Mouse (Mus musculus) liver, embryonic 11.5 days (tissue): ENCODE data around the gene Cabp1. TPM values are rescaled to one million over a fixed set of nuclear protein-coding genes. Genes with fewer than 3 reads are reported as not detected.

Source experiments
- ATAC-seq: fragments of 200-750 bp; cut with Nextera tagmentation; replicated peaks from 2 replicates; pipeline ENCODE4 v1.8.0; 2017; ENCODE audit warnings: moderate number of reproducible peaks, mild to moderate bottlenecking, moderate TSS enrichment, moderate library complexity; ENCODE audit not compliant: low FRiP score
- DNase-seq: peaks from one replicate; pipeline ENCODE4 v3.0.0-alpha.2; 2017; ENCODE audit warnings: low spot score
- H3K27ac ChIP-seq: fragments of 300-500 bp; sonication (generic); 2 replicates; pipeline ENCODE4 v1.5.1; 2014; ENCODE audit warnings: mild to moderate bottlenecking, low read depth, low read length, control low read depth
- H3K27me3 ChIP-seq: fragments of 300-500 bp; sonication (generic); replicated peaks from 2 replicates; pipeline ENCODE4 v1.6.1; 2014; ENCODE audit warnings: low read length, mixed read lengths; ENCODE audit not compliant: control insufficient read depth, insufficient read depth
- H3K36me3 ChIP-seq: fragments of 300-500 bp; sonication (generic); 2 replicates; pipeline ENCODE4 v1.6.1; 2014; ENCODE audit warnings: mild to moderate bottlenecking, low read length, moderate library complexity, mixed read lengths; ENCODE audit not compliant: control insufficient read depth, insufficient read depth
- H3K4me1 ChIP-seq: fragments of 300-500 bp; sonication (generic); replicated peaks from 2 replicates; pipeline ENCODE4 v1.6.1; 2014; ENCODE audit warnings: low read length, mixed read lengths; ENCODE audit not compliant: control insufficient read depth, insufficient read depth
- H3K4me2 ChIP-seq: fragments of 300-500 bp; sonication (generic); 2 replicates; pipeline ENCODE4 v1.6.1; 2014; ENCODE audit warnings: mild to moderate bottlenecking, control low read depth, moderate library complexity
- H3K4me3 ChIP-seq: fragments of 300-500 bp; sonication (generic); 2 replicates; pipeline ENCODE4 v1.5.1; 2014; ENCODE audit warnings: low read depth, low read length, control low read depth
- H3K9ac ChIP-seq: fragments of 300-500 bp; sonication (generic); 2 replicates; pipeline ENCODE4 v1.6.1; 2014; ENCODE audit warnings: low read depth, low read length, control low read depth
- H3K9me3 ChIP-seq: fragments of 300-500 bp; sonication (generic); 2 replicates; pipeline ENCODE4 v1.6.1; 2016; ENCODE audit warnings: low read length, inconsistent platforms, mixed read lengths; ENCODE audit not compliant: control insufficient read depth
- WGBS: fragments of 180-500 bp; shearing (Covaris S2); extraction: QIAGEN DNeasy Blood & Tissue Kit; methylation state at CpG from one replicate; pipeline ENCODE4 v1.1.7; 2014; 5-methylcytosine and 5-hydroxymethylcytosine counted together
- polyA plus RNA-seq: library from polyadenylated mRNA; unstranded; fragments of >200 nt; fragmentation: Nextera tagmentation; extraction: Ambion mirVana; gene quantifications from 2 replicates; pipeline ENCODE4 v1.2.1, GENCODE M21; 2014

Cabp1 gene
- polyA plus RNA-seq, 1 experiment from 2014 or later, result 0.89 TPM

GRCm38 (mm10) chr5:115125211-115125871 lies 68.8 kb downstream of the Cabp1 start:
- H3K4me2 ChIP-seq, result no peak overlapping the region
- peak; percentile 63 for ATAC-seq

GRCm38 (mm10) chr5:115124690-115125089 lies 69.5 kb downstream of the Cabp1 start:
- Histone ChIP-seq H3K4me1 (no peaks in the 10 kb centered on the region; the same call in 1 of the 2 replicates), H3K4me2 (no peak overlapping the region), H3K4me3 (no peak overlapping the region), H3K27ac (no peak overlapping the region), H3K9me3 (no peaks in the 10 kb centered on the region), H3K27me3 (no peaks in the 10 kb centered on the region), H3K9ac (no peak overlapping the region), H3K36me3 (peaks cover 22% of the 10 kb centered on the region)
- ATAC-seq (no peak), DNase-seq (no peak)
- WGBS, result 87% methylated on average over 6 of the region's 6 CpGs

More at GRCm38 (mm10) chr5:115125211-115125871, 68.8 kb downstream of the Cabp1 start:
- Histone ChIP-seq H3K27me3 (no peaks in the 10 kb centered on the region), H3K36me3 (peaks cover 25% of the 10 kb centered on the region), H3K9ac (no peak overlapping the region), H3K9me3 (no peaks in the 10 kb centered on the region), H3K27ac (no peak overlapping the region), H3K4me1 (no peaks in the 10 kb centered on the region; the same call in 1 of the 2 replicates), H3K4me3 (no peak overlapping the region)
- 36% methylated on average over 24 of the region's 24 CpGs for WGBS
- peak; percentile 74 for DNase-seq

DNA sequence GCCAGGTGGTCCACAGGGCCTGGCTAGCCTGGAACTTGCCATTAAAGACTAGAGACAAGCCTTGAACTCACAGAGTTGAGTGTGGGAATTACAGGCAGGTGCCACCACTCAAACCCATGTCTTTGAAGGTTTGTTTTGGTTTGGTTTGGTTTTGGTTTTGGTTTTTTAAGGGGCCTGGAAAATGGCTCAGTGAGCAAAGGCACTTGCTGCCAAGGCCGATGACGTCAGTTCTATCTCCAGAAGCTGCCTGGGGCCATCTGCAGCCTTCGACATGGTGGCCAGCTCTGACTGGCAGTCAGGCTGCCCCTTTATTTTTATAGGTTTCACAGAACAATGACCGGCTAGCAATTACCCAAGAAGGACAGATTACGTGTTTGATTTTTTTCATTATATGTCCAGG lies 73.2 kb downstream of the Cabp1 start:
- no peak overlapping the region for H3K27ac ChIP-seq
- H3K4me1 ChIP-seq, result no peaks in the 10 kb centered on the region; the same call in 1 of the 2 replicates
- peaks cover 15% of the 10 kb centered on the region for H3K36me3 ChIP-seq
- DNase-seq, result no peak
- no peak overlapping the region for H3K9ac ChIP-seq
- ATAC-seq, result no peak
- no peaks in the 10 kb centered on the region for H3K9me3 ChIP-seq
- H3K27me3 ChIP-seq, result no peaks in the 10 kb centered on the region
- H3K4me2 ChIP-seq, result no peak overlapping the region
- no peak overlapping the region for H3K4me3 ChIP-seq
- 84% methylated on average over 5 of the region's 5 CpGs for WGBS

GRCm38 (mm10) chr5:115118961-115119570 lies 75.1 kb downstream of the Cabp1 start, which contains the start of gene Acads:
Gene Acads (minus strand): TSS chr5:115119346.
- H3K4me1 ChIP-seq, result no peaks in the 10 kb centered on the region; the same call in 1 of the 2 replicates
- peak within 1 kb of the TSS; percentile 94 for H3K4me2 ChIP-seq
- H3K9me3 ChIP-seq, result no peaks in the 10 kb centered on the region
- ATAC-seq, result peak; percentile 95
- DNase-seq, result peak; percentile 88
- peaks cover 16% of the 10 kb centered on the region; the same call in 1 of the 2 replicates for H3K36me3 ChIP-seq
- H3K27ac ChIP-seq, result peak within 1 kb of the TSS; percentile 70
- peak within 1 kb of the TSS; percentile 89 for H3K9ac ChIP-seq
- no peaks in the 10 kb centered on the region for H3K27me3 ChIP-seq
- H3K4me3 ChIP-seq, result peak within 1 kb of the TSS; percentile 92
- under 1% methylated on average over 39 of the region's 39 CpGs for WGBS

Other genes starting within 250 kb of the Cabp1 start
- 2.7 and 4.1 TPM in 2 replicates for gene Hnf1a, start 223.3 kb downstream of the Cabp1 start, polyA plus RNA-seq
- 14.8 and 17.6 TPM in 2 replicates for gene Sppl3, start 183.2 kb downstream of the Cabp1 start, polyA plus RNA-seq
- gene Gm10401, start 96.1 kb downstream of the Cabp1 start, polyA plus RNA-seq, result 19.5 and 25.1 TPM in 2 replicates
- gene Acads, start 75.0 kb downstream of the Cabp1 start, polyA plus RNA-seq, result 35.5 and 37.4 TPM in 2 replicates
- gene Unc119b, start 59.4 kb downstream of the Cabp1 start, polyA plus RNA-seq, result 26.8 and 27.3 TPM in 2 replicates
- gene Mlec, start 36.2 kb downstream of the Cabp1 start, polyA plus RNA-seq, result 56.2 and 59.5 TPM in 2 replicates
- 171 and 181 TPM in 2 replicates for gene Pop5, start 41.5 kb upstream of the Cabp1 start, polyA plus RNA-seq
- 72.2 and 76.8 TPM in 2 replicates for gene Rnf10, start 78.5 kb upstream of the Cabp1 start, polyA plus RNA-seq
- 62.7 and 67.9 TPM in 2 replicates for gene Coq5, start 85.3 kb upstream of the Cabp1 start, polyA plus RNA-seq
- gene Dynll1, start 106.6 kb upstream of the Cabp1 start, polyA plus RNA-seq, result 1,214 and 1,307 TPM in 2 replicates
- gene Srsf9, start 132.8 kb upstream of the Cabp1 start, polyA plus RNA-seq, result 261 and 275 TPM in 2 replicates
- gene Gatc, start 146.8 kb upstream of the Cabp1 start, polyA plus RNA-seq, result 39.3 and 39.4 TPM in 2 replicates
- 59.0 and 59.6 TPM in 2 replicates for gene Triap1, start 146.8 kb upstream of the Cabp1 start, polyA plus RNA-seq
- gene Cox6a1, start 154.6 kb upstream of the Cabp1 start, polyA plus RNA-seq, result 792 and 865 TPM in 2 replicates
- 7.5 and 9.7 TPM in 2 replicates for gene Msi1, start 235.2 kb upstream of the Cabp1 start, polyA plus RNA-seq